Mouse (Mus musculus): ENCODE measurements around the gene Hspa1b. TPM values are rescaled to one million over a fixed set of nuclear protein-coding genes. Genes with fewer than 3 reads are reported as not detected.
"Not testable (repeated sequence)": the region's sequence is repeated elsewhere in the genome, so short reads cannot be mapped to it uniquely, and the experiment has no call there.

The Hspa1b gene
- polyA plus RNA-seq, 1 experiment from 2014 or later, result 0.19 TPM

DNA sequence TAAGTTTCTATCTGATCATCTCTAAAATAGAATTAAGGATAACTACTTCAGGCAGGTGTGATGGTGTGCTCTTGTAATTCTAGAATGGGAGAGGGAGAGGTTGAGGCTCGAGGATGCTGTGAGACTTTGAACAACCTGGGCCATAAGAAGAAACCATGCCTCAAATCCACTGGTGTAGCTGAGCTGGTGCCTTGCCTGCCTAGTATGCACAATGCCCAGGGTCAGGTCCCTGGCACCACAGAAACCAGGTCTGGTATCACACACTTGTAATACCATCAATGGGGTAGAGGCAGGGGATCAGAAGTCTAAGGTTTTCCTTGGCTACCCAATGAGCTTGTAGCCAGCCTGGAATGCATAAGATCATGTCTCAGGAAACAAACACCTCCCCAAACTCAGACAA is 3.8 kb upstream of the Hspa1b start:
- ATAC-seq (ENCODE audit: extremely low read depth, insufficient number of reproducible peaks, low FRiP score, low TSS enrichment), result no peak
- Histone ChIP-seq H3K36me3 (no peaks in the 10 kb centered on the region), H3K9me3 (no peaks in the 10 kb centered on the region), H3K4me2 (no peak overlapping the region), H3K27ac (replicated peaks) (no peak overlapping the region), H3K4me1 (peaks cover 19% of the 10 kb centered on the region), H3K27me3 (replicated peaks) (peaks cover 32% of the 10 kb centered on the region), H3K9ac (no peak overlapping the region), H3K4me3 (no peak overlapping the region)
- 60% methylated on average over 1 of the region's 1 CpGs for WGBS

DNA sequence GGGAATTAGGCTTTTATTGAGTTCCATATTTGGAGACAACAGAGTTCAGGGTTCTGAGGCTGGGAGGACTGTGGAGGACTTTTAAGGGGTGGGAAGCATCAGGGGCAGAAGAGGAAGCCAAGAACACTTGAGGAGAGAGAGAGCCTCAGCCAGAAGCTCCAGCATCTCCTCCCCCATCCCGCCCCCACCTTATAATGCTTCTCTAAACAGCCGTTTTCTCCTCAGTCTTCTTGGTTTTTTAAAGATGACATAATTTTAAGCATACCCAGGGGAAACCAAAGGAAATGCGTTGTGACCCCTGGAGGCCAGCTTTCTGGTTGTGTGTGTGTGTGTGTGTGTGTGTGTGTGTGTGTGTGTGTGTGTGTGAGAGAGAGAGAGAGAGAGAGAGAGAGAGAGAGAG is 3.1 kb upstream of the Hspa1b start:
- no peak for ATAC-seq (ENCODE audit: extremely low read depth, insufficient number of reproducible peaks, low FRiP score, low TSS enrichment)
- peak overlapping the region; percentile 14; the same call in 1 of the 2 replicates for H3K9ac ChIP-seq
- 37% methylated on average over 3 of the region's 3 CpGs for WGBS

DNA sequence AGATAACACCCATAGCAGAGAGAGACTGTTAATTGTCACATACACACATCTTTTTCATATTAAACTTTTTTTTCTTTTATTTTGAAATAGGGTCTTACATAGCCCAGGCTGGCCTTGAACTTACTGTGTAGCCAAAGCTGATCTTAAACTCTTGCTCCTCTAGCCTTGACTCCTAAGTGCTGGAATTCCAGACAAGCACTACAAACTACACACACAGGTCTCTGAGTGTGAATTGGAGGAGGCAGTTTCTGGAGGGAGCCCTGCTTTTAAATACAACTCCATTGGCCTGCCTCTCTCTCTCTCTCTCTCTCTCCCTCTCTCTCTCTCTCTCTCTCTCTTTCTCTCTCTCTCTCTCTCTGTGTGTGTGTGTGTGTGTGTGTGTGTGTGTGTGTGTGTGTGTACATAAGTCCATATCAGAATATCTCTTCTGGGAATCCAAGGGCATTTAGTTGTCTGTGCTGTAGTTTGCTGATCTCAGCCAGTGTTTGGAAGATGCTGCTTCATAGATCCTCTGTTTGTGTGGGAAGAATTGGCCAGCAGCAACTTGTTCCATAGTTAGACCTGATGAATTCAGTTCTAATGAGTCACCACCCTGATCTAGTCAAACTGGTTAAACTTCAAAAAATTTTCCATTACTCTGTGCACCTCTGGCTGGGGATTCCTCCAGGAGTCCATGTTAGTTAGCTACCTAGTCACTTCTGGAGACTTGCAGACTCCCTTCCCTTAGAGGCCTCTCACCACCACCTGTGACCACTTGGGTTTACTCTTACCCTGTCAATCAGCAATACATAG is 1.9 kb upstream of the Hspa1b start:
- Histone ChIP-seq H3K4me2 (no peak overlapping the region), H3K27me3 (replicated peaks) (peaks cover 35% of the 10 kb centered on the region), H3K27ac (replicated peaks) (no peak overlapping the region), H3K9me3 (no peaks in the 10 kb centered on the region), H3K4me3 (no peak overlapping the region), H3K36me3 (no peaks in the 10 kb centered on the region), H3K9ac (no peak overlapping the region), H3K4me1 (peaks cover 16% of the 10 kb centered on the region)
- ATAC-seq (ENCODE audit: extremely low read depth, insufficient number of reproducible peaks, low FRiP score, low TSS enrichment), result no peak

More for the DNA sequence above, 3.1 kb upstream of the Hspa1b start:
- Histone ChIP-seq H3K9me3 (no peaks in the 10 kb centered on the region), H3K36me3 (no peaks in the 10 kb centered on the region), H3K27ac (replicated peaks) (no peak overlapping the region), H3K27me3 (replicated peaks) (peaks cover 28% of the 10 kb centered on the region), H3K4me1 (peaks cover 17% of the 10 kb centered on the region), H3K4me2 (no peak overlapping the region), H3K4me3 (no peak overlapping the region)

DNA sequence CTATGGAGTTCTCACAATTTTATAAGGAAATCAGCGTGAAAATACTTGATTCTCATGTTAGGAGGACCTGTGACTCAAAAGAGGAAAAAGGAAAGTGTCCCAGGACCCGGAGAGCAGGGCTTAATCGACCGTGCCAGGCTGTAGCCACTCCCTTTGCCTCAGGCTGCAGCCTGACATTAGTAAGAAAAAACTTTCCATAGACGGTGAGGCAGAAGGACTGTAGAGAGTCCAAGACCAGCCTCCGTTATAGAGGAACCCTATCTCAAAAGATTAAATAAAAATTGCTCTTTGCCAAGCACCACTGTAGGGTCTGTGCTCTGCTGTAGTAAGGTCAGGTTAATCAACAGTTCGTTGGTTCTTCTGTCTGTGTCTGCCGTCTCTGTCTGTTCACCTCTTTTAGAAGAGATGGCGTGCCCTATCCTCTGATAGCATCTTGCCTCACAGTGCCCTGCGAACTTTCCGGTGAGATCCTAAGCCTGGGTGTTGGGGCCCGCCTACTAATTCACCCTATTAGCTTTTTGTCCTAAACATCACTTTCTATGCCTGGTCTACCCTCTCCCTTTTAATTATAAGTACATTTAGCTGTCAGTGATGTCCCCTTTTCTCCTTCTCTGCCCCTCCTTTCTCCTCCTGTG is 960 bp upstream of the Hspa1b start:
- Histone ChIP-seq H3K4me1 (peaks cover 12% of the 10 kb centered on the region), H3K27ac (replicated peaks) (peak overlapping the region; percentile 97), H3K4me3 (peak overlapping the region; percentile 64), H3K9me3 (no peaks in the 10 kb centered on the region), H3K4me2 (peak overlapping the region; percentile 85), H3K9ac (peak overlapping the region; percentile 84), H3K36me3 (no peaks in the 10 kb centered on the region), H3K27me3 (replicated peaks) (peaks cover 37% of the 10 kb centered on the region)
- ATAC-seq (ENCODE audit: extremely low read depth, insufficient number of reproducible peaks, low FRiP score, low TSS enrichment), result no peak
- WGBS, result 11% methylated on average over 12 of the region's 12 CpGs

DNA sequence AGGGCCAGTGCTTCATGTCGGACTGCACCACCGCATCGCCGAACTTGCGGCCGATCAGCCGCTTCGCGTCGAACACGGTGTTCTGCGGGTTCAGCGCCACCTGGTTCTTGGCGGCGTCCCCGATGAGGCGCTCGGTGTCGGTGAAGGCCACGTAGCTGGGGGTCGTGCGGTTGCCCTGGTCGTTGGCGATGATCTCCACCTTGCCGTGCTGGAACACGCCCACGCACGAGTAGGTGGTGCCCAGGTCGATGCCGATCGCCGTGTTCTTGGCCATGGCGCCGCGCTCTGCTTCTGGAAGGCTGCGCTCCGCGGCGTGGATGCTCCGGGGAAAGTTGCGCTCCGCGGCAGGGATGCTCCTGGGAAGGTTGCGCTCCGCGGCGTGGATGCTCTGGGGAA is 306 bp downstream of the Hspa1b start:
- Histone ChIP-seq H3K4me2 (peak overlapping the region; percentile 85), H3K4me3 (peak overlapping the region; percentile 64), H3K27me3 (replicated peaks) (peaks cover 40% of the 10 kb centered on the region)
- peak; percentile 9; the same call in 1 of the 2 replicates for ATAC-seq (ENCODE audit: extremely low read depth, insufficient number of reproducible peaks, low FRiP score, low TSS enrichment)
- H3K9me3 ChIP-seq; H3K27ac ChIP-seq (replicated peaks); H3K4me1 ChIP-seq; H3K9ac ChIP-seq; H3K36me3 ChIP-seq: not testable (repeated sequence)
- WGBS, result 2% methylated on average over 18 of the region's 47 CpGs

DNA sequence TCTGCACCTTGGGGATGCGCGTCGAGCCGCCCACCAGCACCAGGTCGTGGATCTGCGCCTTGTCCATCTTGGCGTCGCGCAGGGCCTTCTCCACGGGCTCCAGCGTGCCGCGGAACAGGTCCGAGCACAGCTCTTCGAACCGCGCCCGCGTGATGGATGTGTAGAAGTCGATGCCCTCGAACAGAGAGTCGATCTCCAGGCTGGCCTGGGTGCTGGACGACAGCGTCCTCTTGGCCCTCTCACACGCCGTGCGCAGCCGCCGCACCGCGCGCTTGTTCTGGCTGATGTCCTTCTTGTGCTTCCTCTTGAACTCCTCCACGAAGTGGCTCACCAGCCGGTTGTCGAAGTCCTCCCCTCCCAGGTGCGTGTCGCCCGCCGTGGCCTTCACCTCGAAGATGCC is 1.1 kb downstream of the Hspa1b start:
- H3K4me3 ChIP-seq; H3K4me2 ChIP-seq; H3K36me3 ChIP-seq; H3K9ac ChIP-seq; H3K27ac ChIP-seq (replicated peaks); ATAC-seq (ENCODE audit: extremely low read depth, insufficient number of reproducible peaks, low FRiP score, low TSS enrichment); H3K9me3 ChIP-seq; H3K4me1 ChIP-seq: not testable (repeated sequence)
- 19% methylated on average over 25 of the region's 40 CpGs for WGBS
- peaks cover 34% of the 10 kb centered on the region for H3K27me3 ChIP-seq (replicated peaks)

DNA sequence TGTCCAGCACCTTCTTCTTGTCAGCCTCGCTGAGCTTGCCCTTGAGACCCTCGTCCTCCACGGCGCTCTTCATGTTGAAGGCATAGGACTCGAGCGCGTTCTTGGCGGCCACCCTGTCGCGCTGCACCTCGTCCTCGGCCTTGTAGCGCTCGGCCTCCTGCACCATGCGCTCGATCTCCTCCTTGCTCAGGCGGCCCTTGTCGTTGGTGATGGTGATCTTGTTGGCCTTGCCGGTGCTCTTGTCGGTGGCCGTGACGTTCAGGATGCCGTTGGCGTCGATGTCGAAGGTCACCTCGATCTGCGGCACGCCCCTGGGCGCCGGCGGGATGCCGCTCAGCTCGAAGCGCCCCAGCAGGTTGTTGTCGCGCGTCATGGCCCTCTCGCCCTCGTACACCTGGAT is 1.7 kb downstream of the Hspa1b start:
- H3K4me1 ChIP-seq; ATAC-seq (ENCODE audit: extremely low read depth, insufficient number of reproducible peaks, low FRiP score, low TSS enrichment); H3K36me3 ChIP-seq; H3K9me3 ChIP-seq; H3K27ac ChIP-seq (replicated peaks); H3K4me3 ChIP-seq; H3K9ac ChIP-seq: not testable (repeated sequence)
- WGBS, result 11% methylated on average over 30 of the region's 40 CpGs
- Histone ChIP-seq H3K4me2 (peak overlapping the region; percentile 18; the same call in 1 of the 2 replicates), H3K27me3 (replicated peaks) (peaks cover 30% of the 10 kb centered on the region)

DNA sequence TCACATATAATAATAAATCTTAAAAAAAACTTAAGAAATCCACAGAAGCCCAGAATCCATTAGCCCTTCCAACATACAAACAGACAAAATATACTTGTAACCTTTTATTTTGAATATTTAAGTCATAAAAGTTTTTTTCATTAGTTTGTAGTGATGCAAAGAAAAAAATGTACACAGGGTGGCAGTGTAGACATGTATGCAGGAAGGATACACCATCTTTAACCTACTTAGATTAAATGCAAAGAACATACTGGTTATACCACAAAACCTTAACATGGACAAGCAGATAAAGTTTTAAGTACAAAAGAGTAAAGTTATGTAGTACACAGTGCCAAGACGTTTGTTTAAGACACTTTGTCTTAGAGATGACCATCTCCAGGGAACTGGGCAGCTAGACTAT is 2.7 kb downstream of the Hspa1b start:
- H3K4me1 ChIP-seq, result peaks cover 10% of the 10 kb centered on the region
- no peak overlapping the region for H3K9ac ChIP-seq
- H3K4me3 ChIP-seq, result no peak overlapping the region
- no peaks in the 10 kb centered on the region for H3K9me3 ChIP-seq
- ATAC-seq (ENCODE audit: extremely low read depth, insufficient number of reproducible peaks, low FRiP score, low TSS enrichment), result no peak
- H3K27me3 ChIP-seq (replicated peaks), result peaks cover 23% of the 10 kb centered on the region
- no peak overlapping the region for H3K4me2 ChIP-seq
- no peak overlapping the region for H3K27ac ChIP-seq (replicated peaks)
- WGBS, result 34% methylated on average over 1 of the region's 1 CpGs
- H3K36me3 ChIP-seq, result peaks cover 2% of the 10 kb centered on the region

DNA sequence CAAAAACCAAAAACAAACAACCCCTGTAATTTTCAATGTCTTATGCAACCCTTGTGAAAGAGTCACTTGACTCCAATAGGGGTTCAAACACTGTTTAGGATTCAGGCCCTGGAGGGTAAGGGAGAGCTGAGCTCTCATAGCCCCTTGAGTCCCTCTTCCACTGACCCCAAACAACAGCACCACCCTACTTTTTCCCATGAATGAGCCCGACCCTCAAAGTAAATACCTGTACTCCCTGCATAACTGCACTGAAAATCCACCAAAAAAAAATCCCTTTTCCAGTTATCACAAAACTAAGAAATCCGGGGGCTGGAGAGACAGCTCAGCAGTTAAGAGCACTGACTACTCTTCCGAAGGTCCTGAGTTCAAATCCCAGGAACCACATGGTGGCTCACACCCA is 3.2 kb downstream of the Hspa1b start:
- no peak overlapping the region for H3K27ac ChIP-seq (replicated peaks)
- H3K36me3 ChIP-seq, result peaks cover 6% of the 10 kb centered on the region
- H3K27me3 ChIP-seq (replicated peaks), result peaks cover 21% of the 10 kb centered on the region
- H3K4me2 ChIP-seq, result no peak overlapping the region
- no peak for ATAC-seq (ENCODE audit: extremely low read depth, insufficient number of reproducible peaks, low FRiP score, low TSS enrichment)
- 68% methylated on average over 3 of the region's 3 CpGs for WGBS
- H3K4me1 ChIP-seq, result peaks cover 14% of the 10 kb centered on the region
- H3K9ac ChIP-seq, result no peak overlapping the region
- H3K4me3 ChIP-seq, result no peak overlapping the region
- H3K9me3 ChIP-seq, result no peaks in the 10 kb centered on the region

DNA sequence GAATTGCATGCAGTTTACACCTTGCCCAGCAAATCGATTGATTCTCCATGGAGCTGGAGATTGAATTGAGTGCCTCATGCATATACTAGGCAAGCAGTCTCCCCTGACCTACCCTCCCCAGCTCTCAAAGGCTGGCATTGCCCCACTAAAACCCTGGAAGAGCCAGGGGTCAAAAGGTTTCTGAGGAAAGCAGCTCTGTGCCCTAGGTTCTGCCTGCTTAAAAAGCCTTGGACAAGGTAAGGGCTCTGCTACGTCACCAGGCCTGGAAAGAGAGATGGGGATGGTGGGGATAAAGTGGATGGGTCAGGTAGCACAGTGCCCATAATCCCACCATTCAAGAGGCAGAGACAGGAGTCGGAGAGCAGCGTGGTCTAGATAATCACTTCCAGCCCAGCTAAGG is 4.2 kb downstream of the Hspa1b start:
- Histone ChIP-seq H3K9me3 (no peaks in the 10 kb centered on the region), H3K4me3 (no peak overlapping the region), H3K4me2 (no peak overlapping the region), H3K9ac (no peak overlapping the region), H3K27me3 (replicated peaks) (peaks cover 21% of the 10 kb centered on the region), H3K4me1 (peaks cover 19% of the 10 kb centered on the region), H3K27ac (replicated peaks) (no peak overlapping the region), H3K36me3 (peaks cover 17% of the 10 kb centered on the region)
- no peak for ATAC-seq (ENCODE audit: extremely low read depth, insufficient number of reproducible peaks, low FRiP score, low TSS enrichment)
- WGBS, result 77% methylated on average over 4 of the region's 4 CpGs

DNA sequence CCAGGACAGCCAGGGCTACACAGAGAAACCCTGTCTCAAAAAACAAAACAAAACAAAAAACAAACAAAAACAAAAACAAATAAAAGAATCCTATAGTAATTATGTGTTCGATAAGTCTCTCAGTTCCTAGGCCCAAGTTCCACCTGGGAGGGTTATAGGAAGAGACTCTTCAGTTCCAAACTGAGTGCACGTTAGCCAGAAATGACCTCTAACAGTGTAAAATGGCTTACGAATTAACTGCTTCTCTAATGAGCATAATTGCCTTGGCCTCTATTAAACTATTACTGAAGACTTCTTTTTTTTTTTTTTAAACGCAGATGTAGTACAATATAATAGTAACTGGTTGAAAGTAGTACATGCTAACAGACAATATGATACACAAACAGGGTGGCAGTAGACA is 5.1 kb downstream of the Hspa1b start:
- no peak overlapping the region for H3K27ac ChIP-seq (replicated peaks)

DNA sequence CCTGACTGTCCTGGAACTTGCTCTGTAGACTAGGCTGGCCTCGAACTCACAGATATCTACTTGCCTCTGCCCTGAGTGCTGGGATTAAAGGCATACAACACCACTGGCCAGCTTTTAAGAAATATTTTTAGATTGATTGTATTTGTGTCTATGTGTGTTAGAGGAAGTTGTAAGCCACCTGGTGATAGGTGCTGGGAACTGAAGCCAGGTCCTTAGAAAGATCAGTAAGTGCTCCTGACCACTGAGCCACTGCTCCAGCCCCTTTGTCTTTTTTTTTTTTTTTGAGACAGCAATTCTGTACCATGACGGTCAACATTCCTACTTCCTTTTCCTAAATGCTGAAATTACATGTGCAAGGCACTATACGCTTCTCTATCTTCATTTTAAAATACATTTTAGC is 5.8 kb downstream of the Hspa1b start:
- Histone ChIP-seq H3K9ac (no peak overlapping the region), H3K4me2 (peak overlapping the region; percentile 95; the same call in 1 of the 2 replicates), H3K4me1 (peaks cover 18% of the 10 kb centered on the region), H3K4me3 (peak overlapping the region; percentile 83; the same call in 1 of the 2 replicates), H3K36me3 (peaks cover 23% of the 10 kb centered on the region), H3K9me3 (no peaks in the 10 kb centered on the region), H3K27ac (replicated peaks) (no peak overlapping the region), H3K27me3 (replicated peaks) (peaks cover 21% of the 10 kb centered on the region)
- no peak for ATAC-seq (ENCODE audit: extremely low read depth, insufficient number of reproducible peaks, low FRiP score, low TSS enrichment)
- 79% methylated on average over 3 of the region's 3 CpGs for WGBS

More for the DNA sequence above, 5.1 kb downstream of the Hspa1b start:
- peaks cover 23% of the 10 kb centered on the region for H3K36me3 ChIP-seq
- H3K9ac ChIP-seq, result no peak overlapping the region
- H3K4me1 ChIP-seq, result peaks cover 18% of the 10 kb centered on the region
- no peak overlapping the region for H3K4me2 ChIP-seq
- WGBS, result 90% methylated on average over 4 of the region's 4 CpGs
- ATAC-seq (ENCODE audit: extremely low read depth, insufficient number of reproducible peaks, low FRiP score, low TSS enrichment), result no peak
- peaks cover 21% of the 10 kb centered on the region for H3K27me3 ChIP-seq (replicated peaks)
- no peak overlapping the region for H3K4me3 ChIP-seq
- H3K9me3 ChIP-seq, result no peaks in the 10 kb centered on the region
